Mouse (Mus musculus) kidney, adult 11 months (tissue): ENCODE data around the gene Wfdc13.

ENCODE experiments used
- DNase-seq: peaks from one replicate; pipeline ENCODE4 v3.0.0; 2022

Wfdc13 gene

GRCm38 (mm10) chr2:164684807-164685206, at the start of gene Wfdc13:
Gene Wfdc13, plus strand, starts transcription at chr2:164685107.
- no peak for DNase-seq

- DNase-seq, result no peak
Observed at GRCm38 (mm10) chr2:164635266-164635665, 49.6 kb upstream of the Wfdc13 start.

DNA sequence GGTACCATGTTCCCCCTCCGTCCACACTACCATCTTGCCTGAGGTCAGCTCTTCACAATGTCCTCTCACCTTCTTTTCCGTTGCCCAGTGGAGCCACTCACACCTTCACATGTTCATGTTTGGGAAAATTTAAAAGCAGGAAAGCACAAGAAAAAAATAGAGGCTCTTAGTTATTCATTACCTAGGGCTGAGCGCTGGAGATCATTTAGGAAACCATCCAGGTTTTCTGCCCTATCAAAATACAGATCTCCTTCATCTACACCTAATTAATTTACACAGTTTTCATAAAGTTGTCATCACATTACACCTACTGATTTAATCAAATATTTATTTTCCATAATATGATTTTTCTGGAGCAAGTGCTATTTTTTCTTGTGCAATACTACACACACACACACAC, 46.2 kb upstream of the Wfdc13 start, which contains the start of gene Wfdc16:
Wfdc16 (minus strand) TSS at position 101 of the 400 bp plus-strand sequence.
- no peak for DNase-seq

- DNase-seq, result peak; percentile 44
Observed at GRCm38 (mm10) chr2:164641129-164641528, 43.8 kb upstream of the Wfdc13 start.

GRCm38 (mm10) chr2:164641881-164642673, 42.8 kb upstream of the Wfdc13 start:
- no peak for DNase-seq

GRCm38 (mm10) chr2:164655858-164656257, 29.0 kb upstream of the Wfdc13 start, which contains the start of gene Wfdc10:
Gene Wfdc10, plus strand, starts transcription at chr2:164656046.
- DNase-seq, result peak; percentile 13

DNA sequence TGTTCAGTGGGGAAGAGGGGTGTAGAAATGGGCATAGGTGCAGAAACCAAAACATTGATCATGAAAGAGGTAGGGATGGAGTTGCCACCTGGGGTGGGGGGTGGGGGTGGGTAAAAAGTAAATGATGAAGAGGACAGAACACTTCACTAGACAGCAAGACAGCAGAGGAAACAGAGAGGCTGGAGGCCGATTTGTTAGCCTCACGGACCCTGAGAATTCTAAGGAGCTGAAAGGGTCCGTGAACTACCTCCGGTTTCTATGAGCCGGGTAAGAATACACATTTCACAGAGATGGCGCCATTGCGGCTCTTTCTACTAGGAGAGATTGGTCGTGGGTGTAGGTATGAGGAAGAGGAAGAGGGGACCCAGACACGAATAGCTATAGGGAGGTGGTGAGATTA, 28.4 kb upstream of the Wfdc13 start, which contains the start of gene Wfdc9:
Wfdc9 (minus strand) TSS at position 101 of the 400 bp plus-strand sequence.
- DNase-seq, result no peak

DNA sequence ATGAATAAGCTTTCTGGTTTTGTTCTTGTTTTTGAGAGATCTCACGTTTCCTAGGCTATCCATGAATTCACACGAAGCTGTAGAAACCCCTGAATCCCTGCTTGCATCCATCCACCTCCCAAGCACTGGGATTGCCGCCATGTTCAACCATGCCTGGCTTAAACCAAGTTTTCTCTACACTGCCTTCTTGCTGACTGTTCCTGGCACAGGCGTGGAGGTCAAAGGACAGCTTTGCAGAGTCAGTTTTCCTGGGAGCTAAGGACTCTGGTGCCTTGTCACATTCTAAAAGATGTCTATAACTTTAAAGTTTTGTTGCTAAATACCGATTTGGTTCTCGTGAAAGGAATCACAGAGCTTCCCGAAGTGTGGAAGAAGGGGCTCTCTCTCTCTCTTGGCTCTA, 20.1 kb upstream of the Wfdc13 start:
- DNase-seq, result peak; percentile 18

GRCm38 (mm10) chr2:164670261-164670660, 14.6 kb upstream of the Wfdc13 start:
- no peak for DNase-seq

GRCm38 (mm10) chr2:164670938-164671337, 14.0 kb upstream of the Wfdc13 start:
- no peak for DNase-seq

DNA sequence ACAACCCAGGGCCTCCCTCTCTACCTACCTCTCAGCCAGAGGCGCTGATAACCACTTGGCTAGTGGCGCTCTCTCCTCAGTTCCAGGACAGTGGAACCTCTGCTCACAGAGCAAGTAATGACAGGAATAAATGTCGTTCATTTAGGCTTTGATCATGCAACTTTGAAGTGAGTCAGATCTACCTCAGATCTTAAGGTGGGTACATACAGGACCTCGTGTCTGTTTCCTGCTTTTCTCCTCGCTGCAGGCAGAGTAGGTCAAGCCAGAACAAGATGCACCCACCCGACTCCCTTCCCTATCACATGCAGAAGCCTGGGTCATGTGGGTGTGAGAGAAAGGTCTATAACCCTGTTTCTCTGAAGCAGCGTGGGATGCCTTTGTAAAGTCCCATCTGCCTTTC, 10.9 kb upstream of the Wfdc13 start, which contains the start of gene Wfdc11:
Wfdc11 (minus strand) TSS at position 101 of the 400 bp plus-strand sequence.
- no peak for DNase-seq

- no peak for DNase-seq
Observed at GRCm38 (mm10) chr2:164676103-164676502, 8.8 kb upstream of the Wfdc13 start.

- DNase-seq, result no peak
Observed at GRCm38 (mm10) chr2:164676916-164677685, 7.8 kb upstream of the Wfdc13 start.

GRCm38 (mm10) chr2:164678848-164679625, 5.9 kb upstream of the Wfdc13 start:
- peak; percentile 74 for DNase-seq

- DNase-seq, result no peak
Observed at GRCm38 (mm10) chr2:164679906-164680305, 5.0 kb upstream of the Wfdc13 start.

DNA sequence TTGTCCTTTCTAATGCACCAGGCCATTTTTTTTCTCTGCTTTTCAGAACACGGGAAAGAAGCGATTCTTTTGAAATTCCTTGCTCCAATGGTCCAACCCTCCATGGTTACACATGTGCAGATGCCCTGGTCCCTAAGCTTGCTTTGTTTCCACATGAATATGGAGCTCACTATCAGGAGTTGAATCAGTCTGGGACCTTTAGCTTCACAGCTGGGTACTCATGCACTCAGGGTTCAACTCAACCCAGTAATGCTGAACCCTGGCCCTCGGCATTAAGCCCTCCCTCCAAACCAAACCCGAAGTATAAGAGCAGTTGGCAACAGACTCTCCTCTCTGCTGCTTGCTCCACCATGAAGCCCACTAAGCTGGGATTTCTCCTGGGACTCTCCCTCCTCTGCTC, 13.3 kb downstream of the Wfdc13 start, which contains the start of gene Spint4:
Spint4 (plus strand) TSS at position 301 of the 400 bp plus-strand sequence.
- no peak for DNase-seq

- DNase-seq, result no peak
Observed at GRCm38 (mm10) chr2:164700959-164701358, 16.1 kb downstream of the Wfdc13 start.

GRCm38 (mm10) chr2:164701761-164702160, 16.9 kb downstream of the Wfdc13 start:
- no peak for DNase-seq

DNA sequence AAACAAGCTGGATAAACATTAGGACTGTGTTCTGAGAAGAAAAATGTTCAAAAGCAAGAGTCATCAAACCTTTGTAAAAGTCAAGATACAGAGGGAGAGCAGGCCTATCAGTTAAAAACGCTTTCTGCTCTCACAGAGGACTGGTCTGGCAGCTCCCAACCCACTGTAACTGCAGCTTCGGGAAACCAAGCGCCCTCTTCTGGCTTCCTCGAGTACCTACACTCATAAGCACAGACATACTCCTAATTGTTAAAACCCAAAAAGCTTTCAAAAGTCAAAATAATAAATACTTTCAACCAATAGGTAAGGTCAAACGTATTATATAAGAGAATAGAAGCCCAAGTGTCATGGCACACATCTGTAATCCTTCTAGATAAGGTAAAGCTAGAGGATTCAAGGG, 19.3 kb downstream of the Wfdc13 start:
- no peak for DNase-seq

- DNase-seq, result no peak
Observed at GRCm38 (mm10) chr2:164705328-164705727, 20.4 kb downstream of the Wfdc13 start.

DNA sequence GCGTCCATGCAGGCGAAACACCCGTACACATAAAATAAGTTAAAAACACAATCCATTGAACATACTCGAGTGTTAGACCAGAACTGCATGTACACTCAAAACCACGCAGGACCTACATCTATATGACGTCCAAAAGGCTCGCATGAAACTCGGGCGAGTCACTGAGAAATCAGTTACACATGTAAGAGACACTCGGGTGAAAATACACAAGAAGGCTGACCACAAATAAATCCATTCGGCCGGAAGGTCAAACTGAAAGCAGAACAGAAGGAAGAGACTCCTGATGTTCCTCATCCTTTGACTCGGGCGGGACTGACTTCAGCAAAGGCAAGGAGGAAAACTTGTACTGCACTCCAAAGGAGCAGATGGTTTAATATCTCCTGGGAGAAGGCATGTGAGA, 21.1 kb downstream of the Wfdc13 start:
- DNase-seq, result no peak

DNA sequence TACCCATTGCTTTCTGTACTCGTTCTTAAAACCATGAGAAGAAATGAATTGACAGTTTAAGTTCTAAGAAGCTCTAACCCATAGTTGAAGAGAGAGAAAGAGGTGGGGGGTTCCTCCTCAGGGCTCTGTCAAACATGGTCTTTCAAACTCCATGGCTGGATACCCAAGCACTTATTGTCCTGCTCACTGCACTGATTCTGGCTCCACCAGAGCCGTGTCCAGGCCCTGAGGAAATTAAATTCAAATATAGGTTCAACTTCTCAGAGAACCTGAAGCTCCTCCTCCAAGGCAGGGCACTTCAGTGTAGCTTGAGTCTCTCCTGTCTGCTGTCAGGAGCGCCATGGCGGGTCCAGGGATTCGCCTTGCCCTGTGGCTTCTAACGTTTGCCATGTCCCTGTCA, 30.1 kb downstream of the Wfdc13 start, which contains the start of gene Spint5:
Spint5 (plus strand) TSS at position 301 of the 400 bp plus-strand sequence.
- DNase-seq, result no peak
